Mouse (Mus musculus) liver, embryonic 16.5 days (tissue): ENCODE data around the gene Gm37419. TPM values are rescaled to one million over a fixed set of nuclear protein-coding genes. Genes with fewer than 3 reads are reported as not detected.

Source experiments
- ATAC-seq: fragments of 200-750 bp; cut with Nextera tagmentation; 2 replicates; pipeline ENCODE4 v1.8.0; 2017; ENCODE audit warnings: low read depth, mild to moderate bottlenecking, moderate number of reproducible peaks, moderate library complexity
- H3K27ac ChIP-seq: fragments of 300-500 bp; sonication (generic); 2 replicates; pipeline ENCODE4 v1.5.1; 2014; ENCODE audit warnings: mild to moderate bottlenecking, low read length
- H3K27me3 ChIP-seq: fragments of 300-500 bp; sonication (generic); 2 replicates; pipeline ENCODE4 v1.6.1; 2014; ENCODE audit warnings: low read depth, low read length, mixed read lengths; ENCODE audit not compliant: control insufficient read depth, insufficient read depth
- H3K36me3 ChIP-seq: fragments of 300-500 bp; sonication (generic); 2 replicates; pipeline ENCODE4 v1.6.1; 2014; ENCODE audit warnings: mild to moderate bottlenecking; ENCODE audit not compliant: control insufficient read depth, insufficient read depth
- H3K4me1 ChIP-seq: fragments of 300-500 bp; sonication (generic); 2 replicates; pipeline ENCODE4 v1.6.1; 2014; ENCODE audit warnings: low read depth, low read length, mixed read lengths; ENCODE audit not compliant: control insufficient read depth
- H3K4me2 ChIP-seq: fragments of 300-500 bp; sonication (generic); 2 replicates; pipeline ENCODE4 v1.6.1; 2014; ENCODE audit warnings: low read depth, low read length, mixed read lengths
- H3K4me3 ChIP-seq: fragments of 300-500 bp; sonication (generic); 2 replicates; pipeline ENCODE4 v1.5.1; 2014; ENCODE audit warnings: low read depth, mild to moderate bottlenecking, low read length
- H3K9ac ChIP-seq: fragments of 300-500 bp; sonication (generic); 2 replicates; pipeline ENCODE4 v1.6.1; 2014; ENCODE audit warnings: low read depth, low read length
- H3K9me3 ChIP-seq: fragments of 300-500 bp; sonication (generic); replicated peaks from 2 replicates; pipeline ENCODE4 v1.6.1; 2016; ENCODE audit warnings: low read length; ENCODE audit not compliant: control insufficient read depth
- WGBS: fragments of 180-500 bp; shearing (Covaris S2); extraction: QIAGEN DNeasy Blood & Tissue Kit; methylation state at CpG from one replicate; pipeline ENCODE4 v1.1.7; 2014; ENCODE audit not compliant: insufficient replicate concordance; 5-methylcytosine and 5-hydroxymethylcytosine counted together
- polyA plus RNA-seq: library from polyadenylated mRNA; unstranded; fragments of >200 nt; fragmentation: Nextera tagmentation; extraction: Ambion mirVana; gene quantifications from 2 replicates; pipeline ENCODE4 v1.2.1, GENCODE M21; 2015

Gm37419 gene
- polyA plus RNA-seq, 1 experiment from 2014 or later: not detected

GRCm38 (mm10) chr16:24029965-24030672 lies 41.8 kb downstream of the Gm37419 start:
- 54% methylated on average over 2 of the region's 2 CpGs for WGBS
- Histone ChIP-seq H3K4me1 (no peaks in the 10 kb centered on the region), H3K4me3 (no peak overlapping the region), H3K27me3 (no peaks in the 10 kb centered on the region), H3K36me3 (no peaks in the 10 kb centered on the region), H3K9ac (no peak overlapping the region), H3K27ac (no peak overlapping the region), H3K4me2 (no peak overlapping the region), H3K9me3 (no peaks in the 10 kb centered on the region)
- ATAC-seq: no peak

GRCm38 (mm10) chr16:24033259-24033658 lies 45.0 kb downstream of the Gm37419 start:
- 57% methylated on average over 5 of the region's 5 CpGs for whole genome bisulfite sequencing
- Histone ChIP-seq H3K36me3 (no peaks in the 10 kb centered on the region), H3K4me2 (no peak overlapping the region), H3K27ac (no peak overlapping the region), H3K4me1 (no peaks in the 10 kb centered on the region), H3K9me3 (no peaks in the 10 kb centered on the region), H3K27me3 (no peaks in the 10 kb centered on the region), H3K9ac (no peak overlapping the region), H3K4me3 (no peak overlapping the region)
- ATAC-seq: no peak

- H3K4me3 ChIP-seq: no peak overlapping the region
- H3K9ac ChIP-seq: no peak overlapping the region
- H3K36me3 ChIP-seq: no peaks in the 10 kb centered on the region
- ATAC-seq: no peak
- H3K4me1 ChIP-seq: no peaks in the 10 kb centered on the region
- no peaks in the 10 kb centered on the region for H3K9me3 ChIP-seq
- H3K27me3 ChIP-seq: no peaks in the 10 kb centered on the region
- 35% methylated on average over 2 of the region's 2 CpGs for WGBS
- H3K4me2 ChIP-seq: no peak overlapping the region
- H3K27ac ChIP-seq: no peak overlapping the region
These were observed 46.2 kb downstream of the Gm37419 start for GRCm38 (mm10) chr16:24034450-24034849.

GRCm38 (mm10) chr16:24035767-24036166 lies 47.5 kb downstream of the Gm37419 start:
- Histone ChIP-seq H3K27me3 (no peaks in the 10 kb centered on the region), H3K4me2 (no peak overlapping the region), H3K9me3 (no peaks in the 10 kb centered on the region), H3K4me1 (no peaks in the 10 kb centered on the region), H3K27ac (no peak overlapping the region), H3K9ac (no peak overlapping the region), H3K36me3 (no peaks in the 10 kb centered on the region), H3K4me3 (no peak overlapping the region)
- no peak for ATAC-seq

GRCm38 (mm10) chr16:24036398-24036797 lies 48.1 kb downstream of the Gm37419 start:
- Histone ChIP-seq H3K9me3 (no peaks in the 10 kb centered on the region), H3K4me1 (no peaks in the 10 kb centered on the region), H3K9ac (no peak overlapping the region), H3K4me2 (no peak overlapping the region), H3K27me3 (no peaks in the 10 kb centered on the region), H3K36me3 (no peaks in the 10 kb centered on the region), H3K4me3 (no peak overlapping the region), H3K27ac (no peak overlapping the region)
- no peak for ATAC-seq
- 65% methylated on average over 3 of the region's 3 CpGs for WGBS

Other genes starting within 250 kb of the Gm37419 start
- gene Sst, start 97.5 kb upstream of the Gm37419 start, polyA plus RNA-seq: 1.1 TPM in 1 of 2 replicates, not detected in the other
- not detected in 2 replicates for gene Rtp2, start 56.1 kb upstream of the Gm37419 start, polyA plus RNA-seq
- 0.28 TPM in 2 replicates for gene Bcl6, start 370 bp downstream of the Gm37419 start, polyA plus RNA-seq